Mouse (Mus musculus) forebrain, embryonic 14.5 days (tissue): Measurements from ENCODE around the gene Adarb1. TPM values are rescaled to one million over a fixed set of nuclear protein-coding genes. Genes with fewer than 3 reads are reported as not detected.

ENCODE experiments used
- ATAC-seq: fragments of 200-750 bp; cut with Nextera tagmentation; 2 replicates; pipeline ENCODE4 v1.8.0; 2017; ENCODE audit warnings: mild to moderate bottlenecking, moderate library complexity
- DNase-seq: peaks from one replicate; pipeline ENCODE4 v3.0.0-alpha.2; 2015; ENCODE audit warnings: low spot score
- H3K27ac ChIP-seq: fragments of 300-500 bp; sonication (generic); 2 replicates; pipeline ENCODE4 v1.5.1; 2014; ENCODE audit warnings: low read depth, mild to moderate bottlenecking, control low read depth, low read length, moderate library complexity
- H3K27me3 ChIP-seq: fragments of 300-500 bp; sonication (generic); replicated peaks from 2 replicates; pipeline ENCODE4 v1.6.1; 2014; ENCODE audit warnings: low read length, control low read depth, mixed read lengths; ENCODE audit not compliant: control insufficient read depth, insufficient read depth
- H3K36me3 ChIP-seq: fragments of 300-500 bp; sonication (generic); 2 replicates; pipeline ENCODE4 v1.6.1; 2014; ENCODE audit warnings: low read length, control low read depth; ENCODE audit not compliant: control insufficient read depth, insufficient read depth
- H3K4me1 ChIP-seq: fragments of 300-500 bp; sonication (generic); 2 replicates; pipeline ENCODE4 v1.6.1; 2014; ENCODE audit warnings: antibody characterized with exemption, low read length, control low read depth; ENCODE audit not compliant: control insufficient read depth, insufficient read depth
- H3K4me2 ChIP-seq: fragments of 300-500 bp; sonication (generic); 2 replicates; pipeline ENCODE4 v1.6.1; 2014; ENCODE audit warnings: mild to moderate bottlenecking, control low read depth, low read length
- H3K4me3 ChIP-seq: fragments of 300-500 bp; sonication (generic); 2 replicates; pipeline ENCODE4 v1.5.1; 2014; ENCODE audit warnings: low read depth, low read length, control low read depth
- H3K9ac ChIP-seq: fragments of 300-500 bp; sonication (generic); 2 replicates; pipeline ENCODE4 v1.6.1; 2014; ENCODE audit warnings: mild to moderate bottlenecking, low read length, control low read depth, moderate library complexity
- H3K9me3 ChIP-seq: fragments of 300-500 bp; sonication (generic); replicated peaks from 2 replicates; pipeline ENCODE4 v1.6.1; 2016; ENCODE audit warnings: low read length, control low read depth, mixed read lengths; ENCODE audit not compliant: control insufficient read depth
- WGBS: fragments of 180-500 bp; shearing (Covaris S2); extraction: QIAGEN DNeasy Blood & Tissue Kit; methylation state at CpG from one replicate; pipeline ENCODE4 v1.1.7; 2014; 5-methylcytosine and 5-hydroxymethylcytosine counted together
- polyA plus RNA-seq: library from polyadenylated mRNA; unstranded; fragments of >200 nt; fragmentation: Nextera tagmentation; extraction: Ambion mirVana; gene quantifications from 2 replicates; pipeline ENCODE4 v1.2.1, GENCODE M21; 2014

Gene Adarb1
- polyA plus RNA-seq, 1 experiment from 2014 or later, result 7.8 TPM

GRCm38 (mm10) chr10:77440841-77441755 is 23.0 kb upstream of the Adarb1 start:
- Histone ChIP-seq H3K27me3 (no peaks in the 10 kb centered on the region), H3K27ac (no peak overlapping the region), H3K9me3 (no peaks in the 10 kb centered on the region), H3K4me3 (no peak overlapping the region), H3K36me3 (no peaks in the 10 kb centered on the region), H3K4me2 (no peak overlapping the region), H3K4me1 (no peaks in the 10 kb centered on the region), H3K9ac (no peak overlapping the region)
- 69% methylated on average over 19 of the region's 19 CpGs for WGBS
- no peak for ATAC-seq
- DNase-seq, result no peak

GRCm38 (mm10) chr10:77440286-77440685 is 22.2 kb upstream of the Adarb1 start:
- Histone ChIP-seq H3K27me3 (no peaks in the 10 kb centered on the region), H3K9me3 (no peaks in the 10 kb centered on the region), H3K36me3 (no peaks in the 10 kb centered on the region), H3K27ac (no peak overlapping the region), H3K4me3 (no peak overlapping the region), H3K4me2 (no peak overlapping the region), H3K9ac (no peak overlapping the region), H3K4me1 (no peaks in the 10 kb centered on the region)
- ATAC-seq (no peak), DNase-seq (no peak)
- 51% methylated on average over 6 of the region's 6 CpGs for WGBS

- no peak overlapping the region for H3K4me2 ChIP-seq
- no peak for ATAC-seq
- no peaks in the 10 kb centered on the region for H3K27me3 ChIP-seq
- no peaks in the 10 kb centered on the region for H3K36me3 ChIP-seq
- no peak overlapping the region for H3K4me3 ChIP-seq
- 68% methylated on average over 3 of the region's 3 CpGs for WGBS
- H3K27ac ChIP-seq, result no peak overlapping the region
- no peak for DNase-seq
- H3K9ac ChIP-seq, result no peak overlapping the region
- H3K9me3 ChIP-seq, result no peaks in the 10 kb centered on the region
- H3K4me1 ChIP-seq, result no peaks in the 10 kb centered on the region
Measured at GRCm38 (mm10) chr10:77439026-77439425, 21.0 kb upstream of the Adarb1 start.

- Histone ChIP-seq H3K4me3 (no peak overlapping the region), H3K9ac (no peak overlapping the region), H3K27me3 (no peaks in the 10 kb centered on the region), H3K9me3 (no peaks in the 10 kb centered on the region), H3K36me3 (no peaks in the 10 kb centered on the region), H3K27ac (no peak overlapping the region), H3K4me1 (no peaks in the 10 kb centered on the region), H3K4me2 (no peak overlapping the region)
- WGBS, result 60% methylated on average over 1 of the region's 1 CpGs
- no peak for DNase-seq
- no peak for ATAC-seq
Measured at GRCm38 (mm10) chr10:77438021-77438420, 20.0 kb upstream of the Adarb1 start.

GRCm38 (mm10) chr10:77435343-77435742 is 17.3 kb upstream of the Adarb1 start:
- no peak overlapping the region for H3K4me2 ChIP-seq
- no peaks in the 10 kb centered on the region for H3K27me3 ChIP-seq
- H3K4me1 ChIP-seq, result no peaks in the 10 kb centered on the region
- no peak overlapping the region for H3K9ac ChIP-seq
- no peak for DNase-seq
- no peaks in the 10 kb centered on the region for H3K36me3 ChIP-seq
- no peak for ATAC-seq
- WGBS, result 65% methylated on average over 4 of the region's 4 CpGs
- no peak overlapping the region for H3K27ac ChIP-seq
- no peak overlapping the region for H3K4me3 ChIP-seq
- no peaks in the 10 kb centered on the region for H3K9me3 ChIP-seq

- WGBS, result 52% methylated on average over 18 of the region's 18 CpGs
- DNase-seq, result no peak
- H3K27ac ChIP-seq, result no peak overlapping the region
- H3K9ac ChIP-seq, result 0 out of 2 replicates have a peak overlapping the region, but pooled peaks have one; percentile 1
- no peaks in the 10 kb centered on the region for H3K27me3 ChIP-seq
- no peaks in the 10 kb centered on the region for H3K36me3 ChIP-seq
- no peak overlapping the region for H3K4me3 ChIP-seq
- no peak for ATAC-seq
- H3K4me1 ChIP-seq, result no peaks in the 10 kb centered on the region
- peak overlapping the region; percentile 6; the same call in 1 of the 2 replicates for H3K4me2 ChIP-seq
- H3K9me3 ChIP-seq, result no peaks in the 10 kb centered on the region
Measured at GRCm38 (mm10) chr10:77434457-77435151, 16.5 kb upstream of the Adarb1 start.

- H3K4me2 ChIP-seq, result peak overlapping the region; percentile 6; the same call in 1 of the 2 replicates
- H3K9me3 ChIP-seq, result no peaks in the 10 kb centered on the region
- no peak overlapping the region for H3K27ac ChIP-seq
- H3K4me3 ChIP-seq, result no peak overlapping the region
- H3K27me3 ChIP-seq, result no peaks in the 10 kb centered on the region
- ATAC-seq, result no peak
- no peaks in the 10 kb centered on the region for H3K4me1 ChIP-seq
- H3K36me3 ChIP-seq, result no peaks in the 10 kb centered on the region
- H3K9ac ChIP-seq, result 0 out of 2 replicates have a peak overlapping the region, but pooled peaks have one; percentile 1
- 20% methylated on average over 4 of the region's 4 CpGs for WGBS
- DNase-seq, result no peak
Measured at GRCm38 (mm10) chr10:77434076-77434456, 16.0 kb upstream of the Adarb1 start.

- Histone ChIP-seq H3K9me3 (no peaks in the 10 kb centered on the region), H3K4me2 (no peak overlapping the region), H3K27me3 (no peaks in the 10 kb centered on the region), H3K9ac (no peak overlapping the region), H3K36me3 (no peaks in the 10 kb centered on the region), H3K27ac (no peak overlapping the region), H3K4me1 (no peaks in the 10 kb centered on the region), H3K4me3 (no peak overlapping the region)
- no peak for ATAC-seq
- DNase-seq, result no peak
Measured at GRCm38 (mm10) chr10:77430771-77431170, 12.7 kb upstream of the Adarb1 start.

GRCm38 (mm10) chr10:77429921-77430320 is 11.9 kb upstream of the Adarb1 start:
- H3K36me3 ChIP-seq, result no peaks in the 10 kb centered on the region
- no peak overlapping the region for H3K27ac ChIP-seq
- ATAC-seq (no peak), DNase-seq (no peak)
- H3K9me3 ChIP-seq, result no peaks in the 10 kb centered on the region
- no peak overlapping the region for H3K9ac ChIP-seq
- H3K4me3 ChIP-seq, result no peak overlapping the region
- no peaks in the 10 kb centered on the region for H3K27me3 ChIP-seq
- H3K4me2 ChIP-seq, result no peak overlapping the region
- 85% methylated on average over 5 of the region's 5 CpGs for WGBS
- H3K4me1 ChIP-seq, result no peaks in the 10 kb centered on the region
